Mouse (Mus musculus) erythroblast, embryonic 14.5 days (primary cell): ENCODE results near the gene Rap1gap2.

Experiments used
- GATA1 ChIP-seq: IDR thresholded peaks from 2 replicates; pipeline ENCODE4 v1.6.1; 2012; ENCODE audit warnings: low read length, inconsistent platforms, mixed read lengths
- TAL1 ChIP-seq: IDR thresholded peaks from 3 replicates; pipeline ENCODE4 v1.6.1; 2012; ENCODE audit warnings: low read length, inconsistent platforms, mixed read lengths

GRCm38 (mm10) chr11:74653385-74653784, 42.7 kb upstream of the Rap1gap2 start:
- TF ChIP-seq GATA1: no peak
- TF ChIP-seq TAL1: no peak
